Mouse (Mus musculus) heart, embryonic 14.5 days (tissue): Measurements from ENCODE around the gene Gm13128. TPM values are rescaled to one million over a fixed set of nuclear protein-coding genes. Genes with fewer than 3 reads are reported as not detected.
"Not testable (repeated sequence)": the region's sequence is repeated elsewhere in the genome, so short reads cannot be mapped to it uniquely, and the experiment has no call there.

Experiments used
- ATAC-seq: fragments of 200-750 bp; cut with Nextera tagmentation; 2 replicates; pipeline ENCODE4 v1.8.0; 2017; ENCODE audit warnings: low read depth, moderate TSS enrichment; ENCODE audit not compliant: insufficient number of reproducible peaks, insufficient read depth, low FRiP score
- H3K27ac ChIP-seq, 2 experiments: fragments of 200-500 bp in 1 of 2; fragments of 300-500 bp in 1 of 2; sonication (generic) in 1 of 2; replicated peaks in 1 of 2; 2 replicates each; pipeline ENCODE4 v1.5.1; 2012 to 2014; ENCODE audit warnings: low read depth in 2 of 2, low read length in 2 of 2, control low read depth in 1 of 2, mild to moderate bottlenecking in 1 of 2, mixed read lengths in 1 of 2; ENCODE audit not compliant: control insufficient read depth in 1 of 2, insufficient read depth in 1 of 2
- H3K27me3 ChIP-seq: fragments of 300-500 bp; sonication (generic); 2 replicates; pipeline ENCODE4 v1.6.1; 2014; ENCODE audit warnings: mild to moderate bottlenecking, low read length, control low read depth; ENCODE audit not compliant: control insufficient read depth, insufficient read depth
- H3K36me3 ChIP-seq: fragments of 300-500 bp; sonication (generic); 2 replicates; pipeline ENCODE4 v1.6.1; 2014; ENCODE audit warnings: mild to moderate bottlenecking, control low read depth, low read length, mixed read lengths; ENCODE audit not compliant: control insufficient read depth, insufficient read depth
- H3K4me1 ChIP-seq, 2 experiments: fragments of 200-500 bp in 1 of 2; fragments of 300-500 bp in 1 of 2; sonication (generic) in 1 of 2; 2 replicates each; pipeline ENCODE4 v1.6.1; 2012 to 2014; ENCODE audit warnings: low read length in 2 of 2, control low read depth in 1 of 2, mixed read lengths in 1 of 2; ENCODE audit not compliant: control insufficient read depth in 2 of 2, insufficient read depth in 2 of 2
- H3K4me2 ChIP-seq: fragments of 300-500 bp; sonication (generic); 2 replicates; pipeline ENCODE4 v1.6.1; 2014; ENCODE audit warnings: mild to moderate bottlenecking, low read length
- H3K4me3 ChIP-seq, 2 experiments: fragments of 200-500 bp in 1 of 2; fragments of 300-500 bp in 1 of 2; sonication (generic) in 1 of 2; 2 replicates each; pipeline ENCODE4 v1.5.1; 2012 to 2014; ENCODE audit warnings: low read length in 2 of 2, mild to moderate bottlenecking in 2 of 2, control low read depth in 1 of 2, low read depth in 1 of 2, moderate library complexity in 1 of 2; ENCODE audit not compliant: control insufficient read depth in 1 of 2, insufficient read depth in 1 of 2
- H3K9ac ChIP-seq: fragments of 300-500 bp; sonication (generic); 2 replicates; pipeline ENCODE4 v1.6.1; 2014; ENCODE audit warnings: mild to moderate bottlenecking, low read length
- H3K9me3 ChIP-seq: fragments of 300-500 bp; sonication (generic); 2 replicates; pipeline ENCODE4 v1.6.1; 2016; ENCODE audit warnings: low read length, control low read depth; ENCODE audit not compliant: control insufficient read depth
- WGBS: fragments of 180-500 bp; shearing (Covaris S2); extraction: QIAGEN DNeasy Blood & Tissue Kit; methylation state at CpG from one replicate; pipeline ENCODE4 v1.1.7; 2014; 5-methylcytosine and 5-hydroxymethylcytosine counted together
- polyA plus RNA-seq: library from polyadenylated mRNA; unstranded; fragments of >200 nt; fragmentation: Nextera tagmentation; extraction: Ambion mirVana; gene quantifications from 2 replicates; pipeline ENCODE4 v1.2.1, GENCODE M21; 2014

The Gm13128 gene
- polyA plus RNA-seq, result not detected in 2 replicates

- ATAC-seq, H3K4me1 ChIP-seq, H3K9me3 ChIP-seq, H3K27ac ChIP-seq, H3K36me3 ChIP-seq, H3K4me2 ChIP-seq, H3K27me3 ChIP-seq, H3K4me3 ChIP-seq, H3K9ac ChIP-seq: not testable (repeated sequence)
- WGBS, result 51% methylated on average over 4 of the region's 4 CpGs
These were observed at the start of gene Gm13128 for GRCm38 (mm10) chr4:144329949-144330348. Gene Gm13128, plus strand, starts transcription at chr4:144330249.

- not testable (repeated sequence) for H3K9me3 ChIP-seq, H3K36me3 ChIP-seq, H3K27me3 ChIP-seq, H3K4me2 ChIP-seq, H3K27ac ChIP-seq, ATAC-seq, H3K4me1 ChIP-seq, H3K4me3 ChIP-seq, H3K9ac ChIP-seq
- WGBS, result 53% methylated on average over 1 of the region's 1 CpGs
These were observed 49.7 kb upstream of the Gm13128 start, which contains the start of gene Pramel5 for GRCm38 (mm10) chr4:144280388-144280787. Gene Pramel5, minus strand, starts transcription at chr4:144280488.

- 43% methylated on average over 1 of the region's 1 CpGs for WGBS
- not testable (repeated sequence) for H3K4me1 ChIP-seq, H3K9ac ChIP-seq, H3K4me3 ChIP-seq, H3K27me3 ChIP-seq, ATAC-seq, H3K4me2 ChIP-seq, H3K27ac ChIP-seq, H3K9me3 ChIP-seq, H3K36me3 ChIP-seq
These were observed 30.6 kb upstream of the Gm13128 start for GRCm38 (mm10) chr4:144299414-144299813.

GRCm38 (mm10) chr4:144312666-144313460, 17.2 kb upstream of the Gm13128 start:
- ATAC-seq, H3K9ac ChIP-seq, H3K27ac ChIP-seq, H3K4me2 ChIP-seq, H3K9me3 ChIP-seq, H3K4me1 ChIP-seq, H3K4me3 ChIP-seq, H3K36me3 ChIP-seq, H3K27me3 ChIP-seq: not testable (repeated sequence)
- 67% methylated on average over 2 of the region's 2 CpGs for WGBS

GRCm38 (mm10) chr4:144335856-144336255, 5.8 kb downstream of the Gm13128 start:
- not testable (repeated sequence) for H3K27me3 ChIP-seq, H3K4me1 ChIP-seq, ATAC-seq, H3K27ac ChIP-seq, H3K4me3 ChIP-seq, H3K9me3 ChIP-seq, H3K36me3 ChIP-seq, H3K4me2 ChIP-seq, H3K9ac ChIP-seq
- WGBS, result 85% methylated on average over 2 of the region's 3 CpGs

GRCm38 (mm10) chr4:144357642-144358041, 27.6 kb downstream of the Gm13128 start, which contains the start of gene Gm13119:
Gene Gm13119, plus strand, starts transcription at chr4:144357942.
- H3K27me3 ChIP-seq, H3K9me3 ChIP-seq, H3K27ac ChIP-seq, H3K4me1 ChIP-seq, H3K4me3 ChIP-seq, ATAC-seq, H3K36me3 ChIP-seq, H3K4me2 ChIP-seq, H3K9ac ChIP-seq: not testable (repeated sequence)
- WGBS, result 78% methylated on average over 3 of the region's 3 CpGs

- 40% methylated on average over 2 of the region's 2 CpGs for WGBS
- no peak for ATAC-seq
These were observed 47.9 kb downstream of the Gm13128 start, which contains the start of gene Pramef20 for GRCm38 (mm10) chr4:144377911-144378310. Gene Pramef20, minus strand, starts transcription at chr4:144377933.

More at GRCm38 (mm10) chr4:144377911-144378310, 47.9 kb downstream of the Gm13128 start, which contains the start of gene Pramef20:
- Histone ChIP-seq H3K4me3 (no peak within 1 kb of the TSS), H3K9me3 (no peaks in the 10 kb centered on the region), H3K27ac (no peak within 1 kb of the TSS), H3K4me1 (no peaks in the 10 kb centered on the region), H3K36me3 (no peaks in the 10 kb centered on the region), H3K27me3 (no peaks in the 10 kb centered on the region), H3K9ac (no peak within 1 kb of the TSS), H3K4me2 (no peak within 1 kb of the TSS)
